Mouse (Mus musculus) large intestine, adult 2 months (tissue): ENCODE data around the gene Gm10322. TPM values are rescaled to one million over a fixed set of nuclear protein-coding genes. Genes with fewer than 3 reads are reported as not detected.

Experiments
- DNase-seq: peaks from one replicate; pipeline ENCODE4 v3.0.0-alpha.2; 2012; ENCODE audit warnings: low read depth, low spot score
- WGBS: fragments of 180-500 bp; shearing (Covaris S2); methylation state at CpG from one replicate; pipeline ENCODE4 v1.1.7; 2018; 5-methylcytosine and 5-hydroxymethylcytosine counted together
- polyA plus RNA-seq: library from polyadenylated mRNA; depleted of rRNA; stranded (reverse); fragments of >200 nt; gene quantifications from 2 replicates; pipeline ENCODE4 v1.2.3, GENCODE M21; 2012; rRNA removed

The Gm10322 gene
- not detected in 2 replicates for polyA plus RNA-seq

DNA sequence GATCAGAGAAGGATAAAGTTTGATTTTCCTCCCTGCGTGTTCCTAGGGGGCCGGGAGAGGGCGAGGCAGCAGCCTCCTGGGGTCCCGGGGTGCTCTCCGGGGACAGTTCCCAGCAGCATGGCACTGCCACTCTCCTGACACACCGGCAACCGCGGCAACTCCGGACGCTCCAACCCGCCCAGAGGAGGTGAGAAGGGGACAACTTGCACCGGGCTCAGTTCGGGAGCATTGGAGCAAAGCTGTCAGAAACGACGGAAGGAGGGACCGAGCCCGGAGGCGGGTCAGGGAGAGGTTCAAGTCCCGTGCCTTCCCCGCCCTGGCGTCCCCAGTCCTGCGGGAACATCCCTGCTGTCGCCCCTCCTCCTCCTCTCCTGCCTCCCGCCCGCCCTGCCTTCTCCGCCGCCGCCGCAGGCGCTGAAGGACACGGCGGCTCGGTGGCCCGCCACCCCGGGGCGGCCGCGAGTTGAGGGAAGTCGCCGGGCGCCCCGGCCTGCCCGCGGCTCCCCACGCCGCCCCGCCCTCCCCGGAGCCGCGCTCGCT is at the start of gene Gm10322:
Gene Gm10322, plus strand, starts transcription at position 83 of the 540 bp plus-strand sequence.
- no peak for DNase-seq
- 2% methylated on average over 33 of the region's 51 CpGs for WGBS

DNA sequence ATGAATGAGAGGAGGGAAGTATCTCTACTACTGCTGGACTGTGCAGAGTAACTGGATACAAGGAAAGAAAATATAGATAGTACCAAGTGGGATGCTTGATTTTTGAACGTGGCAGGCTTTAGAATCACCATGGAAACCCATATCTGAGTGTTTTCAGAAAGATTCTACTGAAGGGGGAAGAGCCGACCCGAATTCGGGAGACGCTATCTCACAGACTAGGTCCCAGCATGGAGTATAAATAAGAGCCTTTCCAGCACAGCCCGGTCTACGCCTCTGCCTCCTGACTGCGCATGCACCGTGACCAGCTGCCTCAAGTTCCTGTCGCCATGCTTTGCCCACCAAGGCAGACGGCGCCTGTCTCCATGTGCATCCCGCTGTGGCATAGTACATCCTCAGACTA is 48.9 kb upstream of the Gm10322 start:
- 94% methylated on average over 13 of the region's 13 CpGs for WGBS
- no peak for DNase-seq

DNA sequence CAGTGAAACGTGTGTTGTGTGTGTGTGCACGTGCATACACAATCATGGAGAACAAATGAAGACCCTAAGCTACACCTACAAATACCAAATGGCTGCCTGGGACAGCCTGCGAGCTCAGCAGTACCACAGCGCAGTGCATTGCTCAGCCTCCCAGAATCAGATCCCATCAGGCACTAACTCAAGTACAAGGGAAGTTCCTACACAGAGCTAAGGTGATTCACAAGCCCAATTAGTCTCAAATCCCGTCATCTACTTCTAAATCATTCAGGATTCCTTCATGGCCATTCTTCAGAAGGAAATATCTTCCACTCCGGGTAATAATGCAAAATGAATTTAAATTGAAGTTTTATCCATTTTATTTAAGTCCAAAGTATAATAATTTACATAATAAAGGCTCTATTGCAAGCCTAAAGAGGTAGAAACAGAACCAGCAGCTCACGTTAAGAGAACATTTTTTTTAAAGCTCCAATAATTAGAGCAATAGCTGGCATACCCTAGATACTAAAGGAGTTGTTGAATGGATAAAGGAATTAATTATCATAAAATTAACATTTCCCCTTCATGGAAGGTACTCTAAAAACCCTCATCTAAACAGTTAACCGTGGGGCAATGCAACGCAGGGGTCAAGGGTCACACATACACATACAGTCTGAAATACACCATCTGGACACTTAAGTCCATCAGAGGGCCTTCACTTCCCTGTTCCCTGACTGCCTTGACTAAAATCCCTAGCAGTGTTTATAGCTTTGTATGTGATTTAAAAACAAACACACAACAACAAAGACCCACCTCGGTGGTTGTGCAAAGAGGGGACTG is 47.0 kb upstream of the Gm10322 start:
- DNase-seq: no peak
- WGBS: 78% methylated on average over 10 of the region's 10 CpGs

DNA sequence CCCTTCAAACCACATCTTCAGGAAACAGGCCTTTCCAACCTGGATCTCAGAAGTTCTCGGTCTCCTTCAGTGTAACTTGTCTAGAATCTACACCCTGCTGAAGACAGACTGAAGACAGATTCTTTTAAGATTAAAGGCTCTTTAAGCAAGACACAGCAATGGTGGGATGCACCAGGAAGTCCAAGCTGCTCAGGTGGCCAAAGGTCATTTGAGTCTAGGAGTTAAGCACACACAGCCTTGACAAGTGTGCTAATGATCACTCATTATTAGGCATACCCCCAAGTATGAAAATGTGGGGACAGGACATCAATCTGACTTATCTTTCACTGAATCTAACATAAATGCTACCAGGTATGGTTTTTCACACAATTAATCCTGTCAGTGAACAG is 46.4 kb upstream of the Gm10322 start:
- no peak for DNase-seq
- 90% methylated on average over 1 of the region's 1 CpGs for WGBS

DNA sequence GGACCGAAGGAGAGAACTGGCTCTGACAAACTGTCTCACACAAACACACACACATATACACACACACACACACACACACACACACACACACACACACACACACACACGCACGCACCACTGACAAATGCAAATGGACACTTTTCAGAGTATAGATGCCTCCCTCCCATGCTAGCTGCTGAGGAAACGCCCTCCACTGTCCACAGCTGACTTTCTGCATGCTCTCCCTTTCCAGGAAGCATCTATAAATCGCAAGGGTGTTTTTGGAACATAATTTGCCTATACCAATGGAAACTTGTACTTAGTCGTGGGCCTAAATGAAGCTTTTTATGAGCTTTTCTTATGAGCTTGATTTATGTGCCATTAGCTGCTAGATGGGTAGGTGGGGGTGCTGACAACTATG is 45.5 kb upstream of the Gm10322 start:
- 51% methylated on average over 6 of the region's 6 CpGs for WGBS
- DNase-seq: no peak

DNA sequence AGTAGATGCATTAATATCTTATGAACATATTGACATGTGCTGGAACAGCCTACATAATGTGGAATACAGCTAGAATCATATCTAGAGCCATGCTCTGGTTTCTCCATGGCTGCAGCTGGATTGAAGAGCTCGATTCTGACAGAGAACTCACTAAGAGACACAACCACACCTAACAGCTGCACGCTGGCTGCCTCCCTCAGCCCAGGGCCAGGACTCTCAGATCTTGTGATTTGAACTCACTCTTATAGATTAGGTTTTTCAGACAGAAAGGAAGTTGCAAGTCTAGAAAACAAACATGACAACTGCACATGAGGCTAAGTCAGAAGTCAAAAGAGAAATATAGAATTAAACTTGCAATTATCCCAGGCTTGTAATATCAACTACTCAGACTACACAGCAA is 45.1 kb upstream of the Gm10322 start:
- DNase-seq: no peak
- 38% methylated on average over 2 of the region's 2 CpGs for WGBS

DNA sequence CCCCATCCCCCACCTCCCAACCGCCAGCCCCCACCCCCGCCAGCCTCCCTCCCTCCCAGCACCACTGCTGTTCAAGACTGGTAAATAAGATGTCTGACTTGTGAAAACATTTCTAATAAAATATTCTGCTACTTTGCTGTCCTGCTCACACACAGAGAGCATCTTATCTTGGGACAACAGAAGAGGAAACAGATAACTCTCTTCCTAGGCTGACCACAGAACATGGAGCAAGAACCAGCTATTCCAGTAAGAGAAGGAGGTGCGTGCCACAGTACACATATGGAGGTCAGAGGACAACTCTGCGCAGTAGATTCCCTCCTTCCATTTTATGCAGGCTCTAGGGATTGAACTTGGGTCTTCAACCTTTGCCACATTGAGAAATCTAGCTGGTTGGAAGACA is 44.6 kb upstream of the Gm10322 start:
- no peak for DNase-seq
- WGBS: 73% methylated on average over 4 of the region's 4 CpGs

DNA sequence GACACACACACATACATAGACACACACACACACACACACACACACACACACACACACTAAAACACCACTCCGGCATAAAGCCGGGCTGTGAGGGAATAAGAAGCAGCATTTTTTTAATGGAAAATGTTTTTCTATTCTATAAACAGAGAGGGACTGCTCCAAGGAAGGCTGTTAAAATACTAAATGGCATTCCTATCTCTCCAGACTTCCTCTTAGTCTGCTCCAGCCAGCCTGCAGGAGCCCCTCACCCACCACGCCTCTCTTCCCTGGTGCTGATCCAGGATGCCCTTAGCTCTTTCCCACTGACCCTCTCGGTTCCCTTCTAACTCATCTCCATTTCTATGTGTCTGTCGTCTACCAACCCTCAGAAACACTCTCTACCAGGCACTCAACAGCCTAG is 43.9 kb upstream of the Gm10322 start:
- WGBS: 77% methylated on average over 5 of the region's 5 CpGs

DNA sequence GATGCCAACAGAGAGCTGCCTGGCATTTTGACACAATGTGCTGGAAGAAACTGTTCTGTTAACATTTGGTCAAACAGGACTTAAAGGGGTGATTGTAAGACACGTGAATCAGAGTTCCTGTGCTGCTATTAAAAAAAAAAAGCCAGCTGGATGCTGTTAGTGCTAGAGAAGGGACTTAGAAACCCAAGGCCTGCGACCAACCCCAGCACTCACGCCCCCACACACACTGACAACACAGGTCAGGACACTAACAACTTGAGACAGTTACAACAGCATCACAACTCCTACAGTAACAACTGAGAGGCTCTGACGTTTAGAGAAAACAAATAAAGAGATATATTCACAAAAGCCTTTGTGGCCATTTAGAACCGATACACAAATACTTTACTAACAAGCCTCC is 39.6 kb upstream of the Gm10322 start:
- no peak for DNase-seq
- WGBS: 32% methylated on average over 5 of the region's 5 CpGs

More for the DNA sequence above, 43.9 kb upstream of the Gm10322 start:
- no peak for DNase-seq

DNA sequence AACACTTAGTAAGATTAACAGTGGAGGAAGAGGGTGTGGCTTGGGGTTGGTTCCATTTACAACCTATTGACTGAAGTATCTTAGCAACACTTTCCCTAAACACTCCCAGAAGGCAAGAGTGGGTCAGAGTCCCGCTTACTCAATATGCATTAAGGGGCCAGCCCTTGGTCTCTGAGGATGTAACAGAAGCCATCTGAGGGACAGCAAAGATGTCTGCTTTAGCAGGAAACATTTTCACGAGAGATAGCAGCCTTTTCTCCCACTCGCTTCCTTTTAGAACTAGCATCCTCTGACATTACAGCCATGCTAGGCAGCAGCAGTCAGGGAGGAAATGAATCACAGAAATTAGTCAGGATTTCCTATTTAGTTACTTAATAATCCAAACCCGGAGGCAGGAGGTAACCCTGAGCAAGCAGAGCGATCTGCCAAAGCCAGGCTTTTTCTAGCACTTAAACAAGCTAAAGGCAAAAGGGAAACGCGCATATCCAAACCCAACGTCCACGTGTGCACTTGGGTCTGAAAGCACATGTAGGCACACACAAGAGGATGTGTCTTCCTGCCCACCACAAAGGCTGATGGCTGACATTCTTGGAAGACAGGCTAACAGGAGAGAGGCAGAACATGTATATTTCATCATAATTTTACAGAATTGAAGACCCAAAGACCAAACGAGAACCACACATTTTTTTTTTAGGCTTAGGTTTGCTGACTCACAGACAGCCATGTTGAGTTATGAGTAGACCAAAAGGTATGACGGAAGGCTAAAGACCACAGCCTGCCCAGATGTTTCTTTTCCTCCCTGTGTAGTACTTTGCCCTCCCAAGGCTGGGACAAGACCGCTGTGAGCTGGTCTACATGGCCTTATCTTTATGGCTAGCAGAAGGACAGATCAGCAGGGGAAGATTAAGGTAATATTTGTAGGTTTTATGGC is 37.7 kb upstream of the Gm10322 start:
- peak; percentile 89 for DNase-seq
- WGBS: 3% methylated on average over 12 of the region's 12 CpGs

DNA sequence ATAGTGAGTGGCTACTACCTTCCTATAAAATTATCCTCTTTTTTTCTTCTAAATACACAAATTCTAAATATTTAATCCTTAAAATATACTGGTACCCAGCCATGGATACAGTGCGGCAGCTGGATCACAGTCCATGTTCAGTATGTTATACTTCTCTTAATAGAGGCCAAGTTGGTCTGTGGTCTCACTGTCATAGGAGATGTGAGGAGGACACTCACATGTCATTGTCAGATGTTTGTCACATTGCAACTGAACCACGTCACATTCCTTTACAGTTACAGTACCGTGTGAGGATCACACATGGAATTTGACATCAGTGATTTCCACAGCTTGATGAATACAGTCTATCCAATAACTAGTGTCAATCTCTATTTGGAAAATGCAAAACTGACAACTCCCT is 36.2 kb upstream of the Gm10322 start:
- WGBS: 86% methylated on average over 3 of the region's 3 CpGs
- DNase-seq: no peak

DNA sequence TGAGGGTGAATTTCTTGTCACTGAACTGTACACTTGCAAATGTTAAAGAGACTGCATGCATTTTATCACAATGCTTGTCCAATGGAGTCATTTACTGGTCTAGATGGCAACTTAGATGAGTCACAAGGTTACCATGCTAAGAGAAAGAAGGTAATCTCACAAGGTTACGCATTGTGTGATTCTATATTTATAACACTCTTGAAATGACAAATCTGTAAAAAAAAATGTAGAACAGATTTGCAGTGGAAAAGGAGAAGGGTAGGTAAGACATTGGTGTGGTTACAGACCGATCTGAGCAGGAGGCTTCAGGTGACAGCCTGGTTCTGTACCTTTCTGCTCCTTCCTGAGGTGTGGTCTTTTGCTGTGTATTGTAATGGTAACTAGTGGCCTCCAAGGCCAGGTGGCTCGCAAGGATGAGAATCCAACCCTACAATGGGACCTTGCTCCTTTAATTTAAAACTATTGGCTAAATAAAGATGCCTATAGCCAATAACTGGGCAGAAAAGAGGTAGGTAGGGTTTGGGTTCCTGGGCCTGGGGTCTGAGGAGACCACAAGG is 35.2 kb upstream of the Gm10322 start:
- no peak for DNase-seq
- 78% methylated on average over 3 of the region's 3 CpGs for WGBS

DNA sequence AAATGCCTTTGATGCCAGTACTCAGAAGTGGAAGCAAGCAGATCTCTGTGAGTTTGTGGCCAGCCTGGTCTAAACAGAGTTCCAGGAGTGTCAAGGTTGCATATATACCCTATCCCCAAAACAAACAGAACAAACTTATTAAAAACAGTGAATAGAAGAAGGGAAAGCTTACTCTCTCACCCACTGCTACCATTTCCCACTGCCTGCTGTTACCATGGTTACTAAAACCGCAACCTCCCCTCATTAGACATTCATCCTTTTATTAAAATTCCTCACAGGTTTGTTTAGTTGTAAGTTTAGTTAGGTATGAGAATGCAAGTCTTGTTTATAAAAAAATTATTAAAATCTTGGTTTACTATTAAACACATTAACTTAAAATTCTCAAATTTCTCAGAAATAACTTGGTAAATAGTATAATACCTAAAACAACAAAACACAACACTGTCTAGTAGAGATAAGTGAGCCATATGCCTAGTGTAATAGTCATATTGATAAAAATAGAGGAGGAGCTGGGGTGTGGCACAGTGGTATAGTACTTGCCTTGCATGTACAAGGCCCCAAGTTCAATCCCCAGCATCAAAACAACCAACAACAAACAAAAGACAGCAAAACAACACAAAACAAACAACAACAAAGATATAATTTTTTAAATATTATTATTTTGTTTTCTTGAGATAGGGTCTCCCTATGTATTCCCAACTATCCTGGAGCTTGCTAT is 33.9 kb upstream of the Gm10322 start:
- 98% methylated on average over 1 of the region's 1 CpGs for WGBS
- DNase-seq: no peak

DNA sequence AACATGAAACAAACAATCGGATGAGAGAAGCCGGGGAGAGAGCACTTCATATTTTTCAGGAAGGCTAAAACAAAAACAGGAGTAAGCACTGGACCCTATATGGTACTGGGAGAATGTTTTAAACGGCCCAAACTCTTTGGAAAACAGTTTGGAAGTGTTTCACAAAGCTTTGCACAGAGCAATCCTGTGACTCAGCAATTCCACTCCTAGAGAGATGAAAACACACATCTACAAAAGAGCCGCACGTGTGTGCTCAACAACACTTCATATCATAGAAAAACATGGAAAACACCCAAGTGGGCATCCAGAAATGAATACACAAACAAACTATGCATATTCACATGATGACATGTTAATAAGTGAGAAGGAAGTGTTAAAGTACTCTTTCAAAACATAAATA is 30.2 kb upstream of the Gm10322 start:
- WGBS: 71% methylated on average over 5 of the region's 5 CpGs
- DNase-seq: no peak

DNA sequence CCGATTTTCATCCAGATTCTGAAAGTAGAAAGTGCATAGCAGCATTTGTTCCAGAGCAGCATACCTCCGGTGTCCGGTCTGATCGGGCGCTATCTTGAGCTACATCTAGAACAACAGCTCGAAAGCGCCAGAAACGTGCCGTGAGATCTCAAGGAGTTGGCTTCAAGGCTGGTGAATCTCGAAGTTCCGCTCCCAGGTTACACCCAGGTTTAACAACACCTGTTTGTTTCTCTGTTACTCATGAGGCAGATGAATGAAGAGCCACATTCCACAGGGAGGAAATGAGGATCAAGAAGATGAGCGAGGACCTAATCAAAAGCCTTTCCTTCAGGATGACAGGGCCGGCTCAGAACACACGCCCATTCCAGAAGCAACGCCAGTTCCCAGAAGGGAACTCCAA is 29.0 kb upstream of the Gm10322 start:
- no peak for DNase-seq
- WGBS: 68% methylated on average over 15 of the region's 15 CpGs

DNA sequence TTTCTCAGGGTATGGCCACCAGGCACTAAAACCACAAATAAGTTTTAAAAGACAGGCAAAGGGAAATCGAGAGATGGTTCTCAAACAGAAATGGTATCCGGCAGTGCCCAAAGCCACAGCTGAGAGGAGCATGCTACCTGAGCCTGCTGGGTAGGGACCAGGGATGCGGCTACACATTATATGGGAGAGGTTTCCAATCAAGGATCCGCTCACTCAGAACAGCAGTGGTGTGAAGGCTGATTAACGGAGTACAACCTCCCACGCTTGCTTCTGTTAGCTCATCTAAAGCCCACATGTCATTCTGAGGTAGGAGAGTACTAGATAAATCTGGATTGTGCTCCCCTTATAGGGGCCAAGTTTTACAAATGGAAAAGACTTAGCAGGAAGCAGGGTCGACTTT is 27.7 kb upstream of the Gm10322 start:
- DNase-seq: no peak
- WGBS: 88% methylated on average over 7 of the region's 7 CpGs

DNA sequence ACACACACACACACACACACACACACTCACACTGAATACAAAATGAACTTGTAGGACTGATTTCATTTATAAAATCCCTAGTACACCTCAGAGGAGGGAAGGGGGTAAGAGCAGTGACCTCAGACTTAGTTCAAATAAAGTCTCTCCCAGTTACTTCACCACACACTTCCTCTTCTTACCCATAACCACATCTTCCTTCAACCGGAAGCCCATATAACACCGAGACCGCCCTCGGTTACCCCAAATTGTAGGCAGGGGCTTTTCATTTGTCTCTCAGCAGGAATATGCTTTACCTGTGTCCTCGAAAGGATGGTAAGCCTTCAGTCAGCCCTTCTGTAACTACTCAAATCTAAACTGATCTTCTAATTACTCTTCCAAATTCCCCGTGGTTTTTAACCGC is 26.4 kb upstream of the Gm10322 start:
- WGBS: 78% methylated on average over 7 of the region's 7 CpGs
- no peak for DNase-seq

DNA sequence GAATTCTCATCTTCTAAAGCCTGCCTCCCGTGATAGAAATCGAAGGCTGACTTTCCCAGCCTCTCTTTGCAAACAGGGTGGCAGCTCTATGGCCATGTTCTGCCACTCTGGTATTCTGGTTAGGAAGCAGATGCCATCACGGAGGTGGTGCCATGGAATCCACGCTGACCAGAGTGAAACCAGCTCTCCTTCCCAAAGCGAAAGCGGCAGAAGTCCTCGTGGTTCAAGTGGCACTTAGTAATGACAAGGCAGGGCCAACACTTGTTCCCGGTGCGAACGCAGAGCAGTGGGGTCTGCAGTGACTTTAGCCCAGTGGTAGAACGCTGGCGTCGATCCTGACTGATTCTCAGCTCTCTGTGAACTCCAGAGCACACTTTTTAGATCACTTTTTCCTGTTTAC is 26.0 kb upstream of the Gm10322 start:
- 81% methylated on average over 13 of the region's 13 CpGs for WGBS
- no peak for DNase-seq

DNA sequence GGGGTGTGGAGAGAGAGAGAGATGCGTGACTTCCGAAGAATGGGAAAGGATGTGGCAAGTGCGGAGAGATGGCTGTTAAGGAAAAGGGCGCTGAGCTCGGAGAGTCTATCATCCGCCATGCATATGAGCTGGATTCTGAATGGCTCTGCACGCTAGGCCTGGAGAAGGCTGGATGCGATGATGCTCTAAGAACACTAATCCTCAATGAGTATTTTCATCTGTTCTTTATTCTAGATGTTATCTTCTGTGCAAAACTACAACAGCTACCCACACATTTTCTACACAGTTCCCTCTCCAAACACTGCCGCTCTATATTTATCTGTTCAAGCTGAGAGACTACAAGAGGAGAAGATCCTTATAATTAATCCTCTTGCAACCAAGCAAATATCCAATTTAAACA is 25.3 kb upstream of the Gm10322 start:
- 90% methylated on average over 9 of the region's 9 CpGs for WGBS
- DNase-seq: no peak
